Mouse (Mus musculus) myocyte (in vitro differentiated cells): ENCODE results near the gene Rasa4.

ENCODE experiments used
- CEBPB ChIP-seq: IDR thresholded peaks from 2 replicates; pipeline ENCODE4 v1.6.1; 2011; ENCODE audit warnings: mild to moderate bottlenecking, moderate library complexity; ENCODE audit not compliant: poor library complexity, insufficient read depth, severe bottlenecking
- E2F4 ChIP-seq: IDR thresholded peaks from one replicate; pipeline ENCODE4 v1.6.1; 2011; ENCODE audit warnings: mild to moderate bottlenecking, control low read depth, moderate library complexity; ENCODE audit not compliant: insufficient read depth
- MAX ChIP-seq: IDR thresholded peaks from one replicate; pipeline ENCODE4 v1.6.1; 2011; ENCODE audit warnings: low read depth, mild to moderate bottlenecking, control low read depth
- MYOD1 ChIP-seq, 3 experiments: IDR thresholded peaks; one replicate each; pipeline ENCODE4 v1.6.1; 2011; ENCODE audit warnings: control low read depth in 2 of 3, low read depth in 2 of 3, mild to moderate bottlenecking in 2 of 3, moderate library complexity in 1 of 3; ENCODE audit not compliant: insufficient read length in 2 of 3, control insufficient read depth in 1 of 3
- MYOG ChIP-seq, 3 experiments: IDR thresholded peaks; one replicate each; pipeline ENCODE4 v1.6.1; 2011; ENCODE audit warnings: control low read depth in 2 of 3, low read depth in 2 of 3, mild to moderate bottlenecking in 2 of 3; ENCODE audit not compliant: insufficient read length in 2 of 3, control insufficient read depth in 1 of 3, insufficient read depth in 1 of 3
- POLR2A ChIP-seq: IDR thresholded peaks from one replicate; pipeline ENCODE4 v1.6.1; 2011; ENCODE audit warnings: low read depth, mild to moderate bottlenecking, control low read depth, moderate library complexity; ENCODE audit not compliant: insufficient read length
- POLR2AphosphoS2 ChIP-seq: IDR thresholded peaks from one replicate; pipeline ENCODE4 v1.6.1; 2011; ENCODE audit warnings: low read depth, control low read depth; ENCODE audit not compliant: insufficient read length
- REST ChIP-seq: IDR thresholded peaks from one replicate; pipeline ENCODE4 v1.6.1; 2011; ENCODE audit warnings: mild to moderate bottlenecking, control low read depth, moderate library complexity; ENCODE audit not compliant: insufficient read depth, insufficient read length
- SRF ChIP-seq: IDR thresholded peaks from one replicate; pipeline ENCODE4 v1.6.1; 2011; ENCODE audit warnings: low read depth; ENCODE audit not compliant: control insufficient read depth, insufficient read length
- TCF12 ChIP-seq: IDR thresholded peaks from one replicate; pipeline ENCODE4 v1.6.1; 2011; ENCODE audit warnings: mild to moderate bottlenecking, control low read depth; ENCODE audit not compliant: poor library complexity, insufficient read depth, severe bottlenecking
- USF1 ChIP-seq: IDR thresholded peaks from one replicate; pipeline ENCODE4 v1.6.1; 2011; ENCODE audit warnings: low read depth, mild to moderate bottlenecking, control low read depth, moderate library complexity

DNA sequence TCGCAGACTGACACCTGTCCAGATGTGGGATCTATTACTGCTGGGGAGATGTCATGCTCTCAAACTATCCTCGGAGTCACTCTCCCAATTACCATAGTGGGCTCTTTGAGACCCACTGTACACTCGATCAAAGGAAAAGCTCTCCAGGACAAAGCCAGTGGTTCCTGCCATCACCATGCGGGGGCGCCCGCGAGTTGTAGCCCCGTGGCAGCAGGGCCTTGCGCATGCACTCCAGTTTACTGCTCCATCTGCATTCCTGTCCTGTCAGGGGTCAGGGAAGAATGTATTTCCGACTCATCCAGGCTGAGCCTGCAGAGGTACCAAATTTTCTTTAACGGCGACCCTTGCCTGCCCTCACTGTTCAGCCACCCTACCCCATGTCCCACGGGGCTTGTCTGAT is 38.9 kb upstream of the Rasa4 start:
- no peak for TF ChIP-seq USF1
- TF ChIP-seq POLR2A = no peak
- no peak for TF ChIP-seq TCF12
- TF ChIP-seq MYOG (IDR thresholded peaks at IDR 0.05; ENCODE audit: control insufficient read depth in 1 of 3, insufficient read depth in 1 of 3, insufficient read length in 2 of 3, low read depth in 2 of 3) = no peak
- TF ChIP-seq POLR2AphosphoS2 = no peak
- no peak for TF ChIP-seq E2F4
- no peak for TF ChIP-seq MAX
- TF ChIP-seq REST = no peak
- TF ChIP-seq SRF = no peak
- no peak for TF ChIP-seq MYOD1 (IDR thresholded peaks at IDR 0.05; ENCODE audit: control insufficient read depth in 1 of 3, insufficient read length in 2 of 3, low read depth in 2 of 3)
- TF ChIP-seq CEBPB = no peak
